Mouse (Mus musculus): ENCODE data around the gene Il4i1.

DNA sequence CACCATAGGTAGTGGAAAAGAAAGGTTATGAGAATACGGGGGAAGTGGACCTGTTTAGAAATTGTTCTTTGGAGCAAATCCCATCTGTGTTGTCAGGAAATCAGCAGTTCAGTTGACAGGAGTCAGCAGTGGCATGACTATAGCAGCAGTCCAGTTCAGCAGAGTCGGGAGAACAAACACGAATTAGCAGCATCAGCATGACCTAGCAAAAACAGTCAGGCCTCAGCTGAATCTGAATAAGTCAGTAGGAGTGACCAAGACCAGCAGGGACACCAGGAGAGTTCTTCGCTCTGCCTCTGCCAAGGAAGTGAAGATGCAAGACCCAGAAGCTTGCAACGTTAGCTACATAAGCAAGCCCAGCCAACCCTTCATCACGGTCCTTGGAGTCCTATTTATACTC lies 23.4 kb upstream of the Il4i1 start:
- no peak for TF ChIP-seq POLR2A (IDR thresholded peaks at IDR 0.05; ENCODE audit: insufficient read depth, low read depth, low read length)
- TF ChIP-seq CTCF (IDR thresholded peaks at IDR 0.05): no peak
